Mouse (Mus musculus): ENCODE measurements around the gene Unc5a. TPM values are rescaled to one million over a fixed set of nuclear protein-coding genes. Genes with fewer than 3 reads are reported as not detected.

Gene Unc5a
- 6.7 and 7.5 TPM in 2 replicates for polyA plus RNA-seq (2014; fragmentation: Nextera tagmentation; extraction: Ambion mirVana)

DNA sequence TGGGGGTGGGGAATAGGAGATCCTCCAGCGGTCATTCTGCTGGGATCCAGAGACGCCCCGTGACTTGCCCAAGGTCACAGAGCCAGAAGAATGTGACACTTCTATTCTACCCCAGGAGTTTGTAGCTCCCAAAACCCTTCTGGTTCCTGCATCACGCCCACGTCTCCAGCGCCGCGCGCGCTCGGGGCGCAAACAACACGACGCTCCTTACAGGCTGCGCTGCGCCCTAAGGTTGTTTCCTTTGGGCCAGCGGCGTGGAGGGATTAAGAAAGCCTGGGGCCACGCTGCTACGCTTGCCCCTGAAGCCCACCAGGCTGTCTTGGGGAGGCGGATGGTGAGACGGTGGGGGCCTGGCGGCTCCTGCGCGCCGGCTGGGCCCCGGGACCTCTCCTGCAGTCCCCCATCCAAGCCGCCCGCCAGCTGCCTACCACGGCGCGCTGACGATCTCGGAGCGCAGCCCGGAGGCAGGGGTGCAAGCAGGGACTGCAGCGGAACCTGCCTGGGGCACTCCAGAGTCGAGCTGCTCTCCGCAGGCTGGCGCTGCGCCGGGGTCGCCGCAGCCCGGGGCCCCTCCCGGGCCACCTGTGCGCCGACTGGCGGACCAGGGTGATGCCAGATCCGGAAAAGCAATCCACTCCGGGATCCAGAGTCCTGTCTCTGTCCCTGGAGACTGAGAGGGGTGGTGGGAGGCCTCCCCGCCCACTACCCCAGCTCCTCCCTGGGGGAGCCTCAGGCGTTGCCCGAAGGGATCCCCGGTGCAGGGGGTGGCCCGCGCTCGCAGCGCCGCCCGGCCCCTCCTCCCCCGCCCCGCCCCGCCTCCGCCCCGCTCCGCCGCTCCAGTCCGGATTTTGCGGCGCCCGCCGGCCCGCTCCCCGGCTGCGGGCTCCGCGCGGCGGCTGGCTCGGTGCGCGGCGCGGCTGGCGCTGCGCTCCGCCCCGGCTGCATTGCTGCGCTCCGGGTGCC lies at the start of gene Unc5a:
Gene Unc5a, plus strand, starts transcription at position 881 of the 963 bp plus-strand sequence.
- Histone ChIP-seq H3K36me3 (ENCODE audit: control insufficient read depth, insufficient read depth, low read length) (no peaks in the 10 kb centered on the region), H3K9ac (ENCODE audit: low read length) (peak within 1 kb of the TSS; percentile 65), H3K27me3 (ENCODE audit: control insufficient read depth, insufficient read depth, low read length) (peaks cover 63% of the 10 kb centered on the region), H3K4me2 (ENCODE audit: low read depth) (peak within 1 kb of the TSS; percentile 97), H3K9me3 (ENCODE audit: control insufficient read depth, low read length) (no peaks in the 10 kb centered on the region), H3K27ac (ENCODE audit: low read depth, low read length) (peak within 1 kb of the TSS; percentile 60), H3K4me1 (ENCODE audit: control insufficient read depth, insufficient read depth, low read length) (peaks cover 16% of the 10 kb centered on the region), H3K4me3 (ENCODE audit: low read depth, low read length) (peak within 1 kb of the TSS; percentile 67)
- ATAC-seq (ENCODE audit: insufficient read depth, low FRiP score, low TSS enrichment) (peak; percentile 74; the same call in 1 of the 2 replicates), DNase-seq (ENCODE audit: low spot score) (peak; percentile 79)
- WGBS, result under 1% methylated on average over 51 of the region's 91 CpGs

DNA sequence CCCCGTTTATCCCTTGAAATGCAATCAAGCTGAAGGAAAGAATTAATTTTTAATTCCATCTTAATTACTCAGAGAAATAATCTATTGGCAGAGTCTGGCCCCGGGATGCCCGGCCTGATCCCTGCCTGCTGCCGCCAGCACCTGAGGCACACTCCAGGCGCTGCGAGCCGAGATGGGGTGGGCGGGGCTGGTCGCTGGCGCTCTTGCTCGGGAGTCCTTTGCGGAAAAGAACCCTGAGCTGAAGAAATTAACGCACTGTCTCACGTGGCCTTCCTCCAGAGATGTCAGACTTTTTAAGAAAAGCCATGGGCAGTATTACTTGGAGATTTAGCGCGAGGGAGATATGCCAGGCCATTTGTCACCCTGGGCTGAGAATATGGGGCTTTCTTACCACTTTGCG lies 37.2 kb upstream of the Unc5a start:
- 2% methylated on average over 17 of the region's 17 CpGs for WGBS
- Histone ChIP-seq H3K4me1 (ENCODE audit: control insufficient read depth, insufficient read depth, low read length) (no peaks in the 10 kb centered on the region), H3K27me3 (ENCODE audit: control insufficient read depth, insufficient read depth, low read length) (peaks cover 26% of the 10 kb centered on the region), H3K9me3 (ENCODE audit: control insufficient read depth, low read length) (no peaks in the 10 kb centered on the region), H3K4me2 (ENCODE audit: low read depth) (0 out of 2 replicates have a peak overlapping the region, but pooled peaks have one; percentile 1), H3K27ac (ENCODE audit: low read depth, low read length) (no peak overlapping the region), H3K4me3 (ENCODE audit: low read depth, low read length) (no peak overlapping the region), H3K36me3 (ENCODE audit: control insufficient read depth, insufficient read depth, low read length) (no peaks in the 10 kb centered on the region), H3K9ac (ENCODE audit: low read length) (no peak overlapping the region)
- ATAC-seq (ENCODE audit: insufficient read depth, low FRiP score, low TSS enrichment) (no peak), DNase-seq (ENCODE audit: low spot score) (peak; percentile 54)

GRCm38 (mm10) chr13:54912894-54913621 lies 36.2 kb upstream of the Unc5a start:
- H3K9me3 ChIP-seq (ENCODE audit: control insufficient read depth, low read length), result no peaks in the 10 kb centered on the region
- no peak overlapping the region for H3K9ac ChIP-seq (ENCODE audit: low read length)
- no peak overlapping the region for H3K4me3 ChIP-seq (ENCODE audit: low read depth, low read length)
- H3K4me2 ChIP-seq (ENCODE audit: low read depth), result no peak overlapping the region
- no peak overlapping the region for H3K27ac ChIP-seq (ENCODE audit: low read depth, low read length)
- no peaks in the 10 kb centered on the region for H3K36me3 ChIP-seq (ENCODE audit: control insufficient read depth, insufficient read depth, low read length)
- H3K27me3 ChIP-seq (ENCODE audit: control insufficient read depth, insufficient read depth, low read length), result peaks cover 26% of the 10 kb centered on the region
- H3K4me1 ChIP-seq (ENCODE audit: control insufficient read depth, insufficient read depth, low read length), result no peaks in the 10 kb centered on the region
- DNase-seq (ENCODE audit: low spot score) (no peak), ATAC-seq (ENCODE audit: insufficient read depth, low FRiP score, low TSS enrichment) (no peak)
- WGBS, result 15% methylated on average over 16 of the region's 16 CpGs

GRCm38 (mm10) chr13:54916644-54917043 lies 32.6 kb upstream of the Unc5a start:
- no peak overlapping the region for H3K4me3 ChIP-seq (ENCODE audit: low read depth, low read length)
- no peaks in the 10 kb centered on the region for H3K4me1 ChIP-seq (ENCODE audit: control insufficient read depth, insufficient read depth, low read length)
- H3K27ac ChIP-seq (ENCODE audit: low read depth, low read length), result no peak overlapping the region
- DNase-seq (ENCODE audit: low spot score) (no peak), ATAC-seq (ENCODE audit: insufficient read depth, low FRiP score, low TSS enrichment) (no peak)
- H3K27me3 ChIP-seq (ENCODE audit: control insufficient read depth, insufficient read depth, low read length), result peaks cover 15% of the 10 kb centered on the region
- WGBS, result 70% methylated on average over 5 of the region's 5 CpGs
- H3K4me2 ChIP-seq (ENCODE audit: low read depth), result no peak overlapping the region
- H3K36me3 ChIP-seq (ENCODE audit: control insufficient read depth, insufficient read depth, low read length), result no peaks in the 10 kb centered on the region
- H3K9me3 ChIP-seq (ENCODE audit: control insufficient read depth, low read length), result no peaks in the 10 kb centered on the region
- H3K9ac ChIP-seq (ENCODE audit: low read length), result no peak overlapping the region

DNA sequence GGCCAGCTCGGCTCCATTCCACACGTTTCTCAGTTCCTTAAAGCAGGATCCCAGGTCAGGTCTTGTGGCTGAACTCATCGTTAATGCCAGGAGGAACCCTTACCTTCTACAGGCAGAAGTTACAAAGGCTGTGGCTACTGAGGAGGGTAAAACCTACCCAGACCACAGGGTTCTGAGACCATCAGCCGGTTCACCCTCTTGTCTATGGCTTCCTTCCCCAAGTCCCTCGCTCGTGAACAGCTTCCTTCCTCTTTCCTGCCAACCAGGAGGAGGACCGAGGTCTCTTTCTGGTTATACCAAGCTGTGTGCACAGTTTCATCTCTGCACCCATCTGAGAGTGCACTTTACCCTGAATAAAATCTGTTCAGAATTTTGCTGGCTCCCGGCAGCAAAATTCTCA lies 30.3 kb upstream of the Unc5a start:
- DNase-seq (ENCODE audit: low spot score) (no peak), ATAC-seq (ENCODE audit: insufficient read depth, low FRiP score, low TSS enrichment) (no peak)
- Histone ChIP-seq H3K9ac (ENCODE audit: low read length) (no peak overlapping the region), H3K36me3 (ENCODE audit: control insufficient read depth, insufficient read depth, low read length) (no peaks in the 10 kb centered on the region), H3K27ac (ENCODE audit: low read depth, low read length) (no peak overlapping the region), H3K27me3 (ENCODE audit: control insufficient read depth, insufficient read depth, low read length) (no peaks in the 10 kb centered on the region), H3K4me1 (ENCODE audit: control insufficient read depth, insufficient read depth, low read length) (no peaks in the 10 kb centered on the region), H3K9me3 (ENCODE audit: control insufficient read depth, low read length) (no peaks in the 10 kb centered on the region), H3K4me2 (ENCODE audit: low read depth) (no peak overlapping the region), H3K4me3 (ENCODE audit: low read depth, low read length) (no peak overlapping the region)
- WGBS, result 83% methylated on average over 8 of the region's 8 CpGs

- Histone ChIP-seq H3K4me1 (ENCODE audit: control insufficient read depth, insufficient read depth, low read length) (no peaks in the 10 kb centered on the region), H3K9me3 (ENCODE audit: control insufficient read depth, low read length) (no peaks in the 10 kb centered on the region), H3K9ac (ENCODE audit: low read length) (no peak overlapping the region), H3K4me3 (ENCODE audit: low read depth, low read length) (no peak overlapping the region), H3K36me3 (ENCODE audit: control insufficient read depth, insufficient read depth, low read length) (no peaks in the 10 kb centered on the region), H3K27ac (ENCODE audit: low read depth, low read length) (no peak overlapping the region), H3K4me2 (ENCODE audit: low read depth) (no peak overlapping the region), H3K27me3 (ENCODE audit: control insufficient read depth, insufficient read depth, low read length) (no peaks in the 10 kb centered on the region)
- DNase-seq (ENCODE audit: low spot score) (no peak), ATAC-seq (ENCODE audit: insufficient read depth, low FRiP score, low TSS enrichment) (no peak)
- WGBS, result 22% methylated on average over 5 of the region's 5 CpGs
Measured at GRCm38 (mm10) chr13:54919666-54920065, 29.5 kb upstream of the Unc5a start.

DNA sequence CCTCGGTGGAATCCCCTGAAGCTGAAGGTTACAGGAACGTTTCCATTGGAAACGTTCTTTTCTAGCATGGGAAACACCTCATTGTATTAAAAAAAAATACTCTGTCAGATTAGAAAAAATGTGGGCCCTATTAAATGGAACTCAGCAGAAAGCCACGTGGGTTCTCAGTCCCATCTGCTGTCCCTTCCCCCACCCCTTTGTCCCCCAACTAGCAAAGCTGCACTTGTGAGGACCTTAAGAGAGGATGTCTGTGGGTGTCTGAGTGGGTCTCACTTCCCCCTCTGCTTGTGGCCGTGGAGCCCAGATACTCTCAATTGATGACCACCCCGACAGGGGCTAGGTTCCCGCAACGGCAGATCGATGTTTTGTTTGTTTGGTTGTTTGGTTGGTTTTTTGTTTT lies 27.5 kb upstream of the Unc5a start:
- Histone ChIP-seq H3K27ac (ENCODE audit: low read depth, low read length) (no peak overlapping the region), H3K4me3 (ENCODE audit: low read depth, low read length) (no peak overlapping the region), H3K27me3 (ENCODE audit: control insufficient read depth, insufficient read depth, low read length) (no peaks in the 10 kb centered on the region), H3K36me3 (ENCODE audit: control insufficient read depth, insufficient read depth, low read length) (no peaks in the 10 kb centered on the region), H3K9me3 (ENCODE audit: control insufficient read depth, low read length) (no peaks in the 10 kb centered on the region), H3K4me1 (ENCODE audit: control insufficient read depth, insufficient read depth, low read length) (no peaks in the 10 kb centered on the region), H3K4me2 (ENCODE audit: low read depth) (no peak overlapping the region), H3K9ac (ENCODE audit: low read length) (no peak overlapping the region)
- no peak for ATAC-seq (ENCODE audit: insufficient read depth, low FRiP score, low TSS enrichment)
- 84% methylated on average over 9 of the region's 9 CpGs for WGBS
- DNase-seq (ENCODE audit: low spot score), result no peak

- WGBS, result 88% methylated on average over 2 of the region's 2 CpGs
- DNase-seq (ENCODE audit: low spot score) (no peak), ATAC-seq (ENCODE audit: insufficient read depth, low FRiP score, low TSS enrichment) (no peak)
- Histone ChIP-seq H3K9me3 (ENCODE audit: control insufficient read depth, low read length) (no peaks in the 10 kb centered on the region), H3K9ac (ENCODE audit: low read length) (no peak overlapping the region), H3K27ac (ENCODE audit: low read depth, low read length) (no peak overlapping the region), H3K4me3 (ENCODE audit: low read depth, low read length) (no peak overlapping the region), H3K4me2 (ENCODE audit: low read depth) (no peak overlapping the region), H3K36me3 (ENCODE audit: control insufficient read depth, insufficient read depth, low read length) (no peaks in the 10 kb centered on the region), H3K27me3 (ENCODE audit: control insufficient read depth, insufficient read depth, low read length) (no peaks in the 10 kb centered on the region), H3K4me1 (ENCODE audit: control insufficient read depth, insufficient read depth, low read length) (no peaks in the 10 kb centered on the region)
Measured at GRCm38 (mm10) chr13:54923705-54924104, 25.5 kb upstream of the Unc5a start.

All from neural tube, embryonic 11.5 days (tissue).